Mouse (Mus musculus) embryonic facial prominence, embryonic 15.5 days (tissue): ENCODE data around the gene Adcy5. TPM values are rescaled to one million over a fixed set of nuclear protein-coding genes. Genes with fewer than 3 reads are reported as not detected.

Experiments used
- ATAC-seq: fragments of 200-750 bp; cut with Nextera tagmentation; 2 replicates; pipeline ENCODE4 v1.8.0; 2017; ENCODE audit warnings: low read depth, moderate TSS enrichment; ENCODE audit not compliant: insufficient number of reproducible peaks, low FRiP score, low TSS enrichment
- H3K27ac ChIP-seq: fragments of 300-500 bp; sonication (generic); replicated peaks from 2 replicates; pipeline ENCODE4 v1.5.1; 2015; ENCODE audit warnings: mild to moderate bottlenecking, inconsistent platforms
- H3K27me3 ChIP-seq: fragments of 300-500 bp; sonication (generic); 2 replicates; pipeline ENCODE4 v1.6.1; 2015; ENCODE audit warnings: inconsistent platforms
- H3K36me3 ChIP-seq: fragments of 300-500 bp; sonication (generic); 2 replicates; pipeline ENCODE4 v1.6.1; 2015; ENCODE audit warnings: mild to moderate bottlenecking, inconsistent platforms
- H3K4me1 ChIP-seq: fragments of 300-500 bp; sonication (generic); 2 replicates; pipeline ENCODE4 v1.6.1; 2015; ENCODE audit warnings: inconsistent platforms
- H3K4me2 ChIP-seq: fragments of 300-500 bp; sonication (generic); replicated peaks from 2 replicates; pipeline ENCODE4 v1.6.1; 2015; ENCODE audit warnings: mild to moderate bottlenecking, inconsistent platforms
- H3K4me3 ChIP-seq: fragments of 300-500 bp; sonication (generic); replicated peaks from 2 replicates; pipeline ENCODE4 v1.5.1; 2015; ENCODE audit warnings: mild to moderate bottlenecking, inconsistent platforms
- H3K9ac ChIP-seq: fragments of 300-500 bp; sonication (generic); 2 replicates; pipeline ENCODE4 v1.6.1; 2015; ENCODE audit warnings: inconsistent platforms
- H3K9me3 ChIP-seq: fragments of 300-500 bp; sonication (generic); replicated peaks from 2 replicates; pipeline ENCODE4 v1.6.1; 2016; ENCODE audit warnings: inconsistent platforms
- WGBS: fragments of 180-500 bp; shearing (Covaris S2); methylation state at CpG from one replicate; pipeline ENCODE4 v1.1.7; 2015; 5-methylcytosine and 5-hydroxymethylcytosine counted together
- polyA plus RNA-seq: library from polyadenylated mRNA; unstranded; fragments of >200 nt; fragmentation: Nextera tagmentation; extraction: Ambion mirVana; gene quantifications from 2 replicates; pipeline ENCODE4 v1.2.1, GENCODE M21; 2015

Adcy5 gene
- polyA plus RNA-seq, 1 experiment from 2014 or later: 3.3 TPM

DNA sequence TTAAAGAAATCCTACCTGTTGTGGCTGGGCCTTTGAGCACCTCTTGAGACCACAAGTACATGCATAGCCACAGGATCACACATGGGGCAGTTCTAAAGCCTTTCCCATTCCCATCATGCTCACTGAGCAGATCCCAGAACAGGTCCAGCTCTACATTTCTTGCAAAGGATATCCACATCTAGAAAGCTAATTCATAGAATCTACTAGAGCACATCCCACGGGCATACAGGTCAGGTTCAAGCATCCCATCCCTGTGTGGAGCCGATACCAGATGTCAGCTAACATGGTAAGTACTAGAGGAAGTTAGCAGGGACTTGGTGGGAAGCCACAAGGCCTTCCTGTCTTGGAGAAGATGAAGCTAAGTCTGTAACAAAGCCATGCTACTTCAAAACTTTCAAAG is 152.0 kb downstream of the Adcy5 start:
- H3K27ac ChIP-seq: no peak overlapping the region
- no peak overlapping the region for H3K4me2 ChIP-seq
- H3K4me1 ChIP-seq: no peaks in the 10 kb centered on the region
- no peaks in the 10 kb centered on the region for H3K27me3 ChIP-seq
- no peak overlapping the region for H3K4me3 ChIP-seq
- WGBS: 85% methylated on average over 2 of the region's 2 CpGs
- no peak overlapping the region for H3K9ac ChIP-seq
- H3K9me3 ChIP-seq: no peaks in the 10 kb centered on the region
- ATAC-seq: no peak
- peaks cover 13% of the 10 kb centered on the region; the same call in 1 of the 2 replicates for H3K36me3 ChIP-seq

DNA sequence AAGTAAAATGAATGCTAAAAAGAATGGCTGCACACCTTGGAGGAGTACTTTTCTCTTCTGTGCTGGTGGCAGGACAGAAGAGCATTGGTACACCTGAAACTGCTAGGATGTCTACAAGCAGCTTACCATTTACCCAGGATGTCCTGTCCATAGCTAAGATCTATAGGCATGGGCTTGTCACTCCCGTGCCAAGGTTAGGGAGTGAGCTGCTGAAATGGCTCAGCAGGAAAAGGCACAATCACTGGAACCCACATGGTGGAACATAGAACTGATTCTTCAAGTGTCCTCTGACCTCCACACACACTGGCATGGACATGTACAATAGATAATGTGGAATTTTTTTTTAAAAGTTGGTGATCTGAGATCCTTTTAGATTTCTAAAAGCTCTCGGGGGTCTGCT is 152.7 kb downstream of the Adcy5 start:
- no peaks in the 10 kb centered on the region for H3K9me3 ChIP-seq
- no peak overlapping the region for H3K9ac ChIP-seq
- H3K4me1 ChIP-seq: no peaks in the 10 kb centered on the region
- no peak overlapping the region for H3K4me2 ChIP-seq
- peaks cover 13% of the 10 kb centered on the region; the same call in 1 of the 2 replicates for H3K36me3 ChIP-seq
- 85% methylated on average over 2 of the region's 2 CpGs for WGBS
- no peaks in the 10 kb centered on the region for H3K27me3 ChIP-seq
- H3K4me3 ChIP-seq: no peak overlapping the region
- H3K27ac ChIP-seq: no peak overlapping the region
- ATAC-seq: no peak

DNA sequence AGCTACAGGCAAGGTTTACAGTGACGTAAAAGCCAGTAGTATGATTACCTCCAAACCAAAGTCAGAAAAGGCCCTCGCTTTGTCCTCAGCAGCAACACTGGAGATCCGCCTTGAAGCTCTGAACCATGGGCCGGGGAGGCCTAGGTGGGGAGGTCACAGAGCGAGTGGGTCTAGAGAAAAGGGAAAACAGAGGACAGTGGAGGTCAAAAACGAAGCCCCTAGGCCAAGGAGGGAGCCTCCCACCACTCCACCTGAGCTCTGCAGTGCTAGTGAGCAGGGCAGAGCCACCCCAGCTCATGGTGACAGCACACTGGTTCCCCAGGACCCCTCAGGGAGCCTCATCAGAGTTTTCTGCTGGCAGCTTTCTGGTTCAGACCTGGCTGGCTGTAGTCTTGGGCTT is 153.3 kb downstream of the Adcy5 start:
- Histone ChIP-seq H3K36me3 (peaks cover 10% of the 10 kb centered on the region; the same call in 1 of the 2 replicates), H3K27ac (no peak overlapping the region), H3K9ac (no peak overlapping the region), H3K4me3 (no peak overlapping the region), H3K4me2 (no peak overlapping the region), H3K4me1 (no peaks in the 10 kb centered on the region), H3K9me3 (no peaks in the 10 kb centered on the region), H3K27me3 (no peaks in the 10 kb centered on the region)
- 85% methylated on average over 6 of the region's 6 CpGs for WGBS
- no peak for ATAC-seq

DNA sequence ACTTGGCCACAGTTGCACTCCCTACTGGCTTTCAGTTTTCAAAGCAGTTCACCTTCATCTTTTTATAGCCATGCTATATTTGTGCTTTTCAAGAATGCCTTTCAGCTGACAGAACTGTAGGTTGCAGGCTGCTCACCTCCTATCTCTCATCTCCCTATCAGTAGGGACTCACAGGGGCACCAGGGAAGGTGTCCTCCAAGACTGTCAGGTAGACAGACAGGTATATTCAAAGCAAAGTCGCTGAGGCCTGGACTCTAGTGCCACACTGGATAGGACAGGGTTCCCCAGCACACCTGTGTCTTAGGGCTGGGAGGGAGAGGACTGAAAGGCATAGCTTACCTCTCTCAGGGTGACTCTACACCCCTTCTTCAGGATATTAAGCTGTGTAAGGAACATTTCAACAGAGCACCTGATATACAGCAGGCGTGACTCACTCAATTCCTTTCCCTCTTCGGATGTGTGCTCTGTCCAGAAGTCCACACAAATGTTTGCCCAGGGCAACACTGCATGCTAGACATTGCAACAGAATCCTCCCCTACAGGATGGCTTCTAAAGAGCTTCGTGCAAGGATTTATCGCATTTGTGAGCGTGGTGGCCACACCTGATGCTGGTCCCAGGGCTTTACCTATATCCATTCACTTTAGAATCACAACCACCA is 153.9 kb downstream of the Adcy5 start:
- no peak overlapping the region for H3K27ac ChIP-seq
- no peak overlapping the region for H3K4me3 ChIP-seq
- H3K4me2 ChIP-seq: no peak overlapping the region
- no peaks in the 10 kb centered on the region for H3K27me3 ChIP-seq
- H3K9ac ChIP-seq: no peak overlapping the region
- no peak for ATAC-seq
- WGBS: 90% methylated on average over 6 of the region's 6 CpGs
- peaks cover 7% of the 10 kb centered on the region; the same call in 1 of the 2 replicates for H3K36me3 ChIP-seq
- no peaks in the 10 kb centered on the region for H3K9me3 ChIP-seq
- H3K4me1 ChIP-seq: no peaks in the 10 kb centered on the region

DNA sequence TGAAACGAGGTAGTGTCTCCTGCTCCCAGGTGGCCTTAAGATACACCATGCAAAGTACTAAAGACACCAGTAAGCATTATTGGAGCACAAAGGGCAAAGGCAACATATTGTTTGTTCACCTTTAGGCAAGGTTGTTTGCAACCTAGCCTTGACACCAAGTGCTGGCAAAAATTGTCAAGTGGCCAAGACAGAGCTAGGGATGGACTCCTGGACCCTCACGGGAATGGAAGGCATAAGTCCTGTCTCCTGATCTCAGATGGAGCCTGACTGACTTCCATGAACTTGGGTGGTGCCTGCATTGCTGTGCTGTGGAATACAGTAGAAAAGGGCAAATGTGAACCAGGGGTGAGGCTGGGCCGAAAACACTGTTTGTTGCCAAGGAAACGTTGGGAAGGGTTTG is 155.0 kb downstream of the Adcy5 start:
- Histone ChIP-seq H3K36me3 (0 out of 2 replicates have a peak, but pooled peaks cover 7% of the 10 kb centered on the region), H3K27ac (no peak overlapping the region), H3K9ac (no peak overlapping the region), H3K4me3 (no peak overlapping the region), H3K27me3 (no peaks in the 10 kb centered on the region), H3K9me3 (no peaks in the 10 kb centered on the region), H3K4me1 (no peaks in the 10 kb centered on the region), H3K4me2 (no peak overlapping the region)
- ATAC-seq: no peak
- 82% methylated on average over 4 of the region's 4 CpGs for WGBS

DNA sequence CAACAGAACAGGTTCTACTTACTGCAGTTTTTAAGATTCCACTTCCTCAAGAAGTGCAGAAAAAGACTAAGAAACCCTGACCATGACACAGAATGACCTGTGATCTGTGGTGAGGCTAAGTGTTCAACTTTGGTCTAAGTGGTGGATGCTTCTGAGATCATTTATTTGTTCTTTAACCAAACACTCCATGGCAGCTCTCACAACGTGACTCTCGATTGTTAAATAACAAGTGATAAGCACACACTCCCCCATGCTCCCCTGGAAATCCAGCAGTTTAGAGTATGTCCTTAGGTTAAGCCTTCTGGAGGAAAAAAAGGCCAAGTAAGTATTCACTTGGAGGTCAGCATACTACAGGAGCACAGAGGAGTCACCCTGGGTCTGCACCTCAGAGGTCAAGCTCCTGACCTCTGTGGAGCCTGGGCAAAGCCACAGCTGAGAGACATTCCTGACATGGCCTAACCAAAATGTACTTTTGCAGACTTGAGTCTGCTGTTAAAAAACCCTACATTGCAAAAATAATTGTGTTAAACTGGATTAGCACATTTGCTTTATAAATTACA is 156.0 kb downstream of the Adcy5 start:
- H3K36me3 ChIP-seq: 0 out of 2 replicates have a peak, but pooled peaks cover 7% of the 10 kb centered on the region
- no peak overlapping the region for H3K9ac ChIP-seq
- H3K27me3 ChIP-seq: no peaks in the 10 kb centered on the region
- H3K4me1 ChIP-seq: no peaks in the 10 kb centered on the region
- WGBS: 57% methylated on average over 2 of the region's 2 CpGs
- no peak for ATAC-seq
- no peak overlapping the region for H3K27ac ChIP-seq
- no peak overlapping the region for H3K4me3 ChIP-seq
- H3K4me2 ChIP-seq: no peak overlapping the region
- no peaks in the 10 kb centered on the region for H3K9me3 ChIP-seq

DNA sequence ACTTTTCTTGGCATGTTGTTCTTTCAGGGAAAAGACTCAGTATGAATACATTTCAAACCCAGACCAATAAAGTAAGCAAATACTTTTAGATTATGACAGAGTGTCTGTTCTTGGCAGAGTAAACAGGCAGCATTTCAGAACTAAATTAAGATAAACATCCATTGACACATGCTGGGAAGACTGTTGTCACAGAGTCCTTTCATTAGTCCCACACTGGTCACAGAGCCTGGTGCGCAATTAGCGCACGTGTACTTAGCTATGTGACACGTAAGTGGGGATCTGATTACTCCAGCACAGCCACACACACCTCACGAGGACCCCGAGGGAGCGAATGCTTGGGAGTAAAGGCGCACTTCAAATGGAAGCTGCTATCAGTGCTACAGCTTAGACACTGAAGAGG is 156.9 kb downstream of the Adcy5 start:
- H3K9me3 ChIP-seq: no peaks in the 10 kb centered on the region
- H3K9ac ChIP-seq: no peak overlapping the region
- no peaks in the 10 kb centered on the region for H3K4me1 ChIP-seq
- WGBS: 57% methylated on average over 8 of the region's 8 CpGs
- 0 out of 2 replicates have a peak, but pooled peaks cover 7% of the 10 kb centered on the region for H3K36me3 ChIP-seq
- no peaks in the 10 kb centered on the region for H3K27me3 ChIP-seq
- H3K4me2 ChIP-seq: no peak overlapping the region
- no peak overlapping the region for H3K27ac ChIP-seq
- no peak for ATAC-seq
- H3K4me3 ChIP-seq: no peak overlapping the region

DNA sequence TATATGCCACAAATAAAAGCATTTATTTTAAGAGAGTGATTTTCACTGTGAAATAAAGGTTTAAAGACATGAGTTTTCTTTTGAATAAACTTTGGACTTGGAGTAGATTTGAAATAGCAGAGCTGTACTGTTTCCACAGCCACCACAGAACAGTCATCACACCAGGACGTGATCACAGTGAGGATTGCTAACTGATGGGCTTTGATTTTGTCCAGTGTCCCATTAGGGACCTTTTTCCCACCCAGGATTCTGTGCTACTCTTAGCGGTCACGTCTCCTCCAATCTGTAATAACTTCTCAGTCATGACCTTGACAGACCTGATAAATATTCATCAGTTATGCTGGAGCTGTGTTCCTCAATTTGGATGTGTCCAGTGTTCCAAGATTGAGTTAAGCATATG is 160.8 kb downstream of the Adcy5 start:
- H3K4me2 ChIP-seq: no peak overlapping the region
- H3K9me3 ChIP-seq: no peaks in the 10 kb centered on the region
- H3K4me3 ChIP-seq: no peak overlapping the region
- ATAC-seq: no peak
- no peaks in the 10 kb centered on the region for H3K4me1 ChIP-seq
- no peak overlapping the region for H3K27ac ChIP-seq
- no peak overlapping the region for H3K9ac ChIP-seq
- 83% methylated on average over 3 of the region's 3 CpGs for WGBS
- H3K36me3 ChIP-seq: 0 out of 2 replicates have a peak, but pooled peaks cover 7% of the 10 kb centered on the region
- no peaks in the 10 kb centered on the region for H3K27me3 ChIP-seq

DNA sequence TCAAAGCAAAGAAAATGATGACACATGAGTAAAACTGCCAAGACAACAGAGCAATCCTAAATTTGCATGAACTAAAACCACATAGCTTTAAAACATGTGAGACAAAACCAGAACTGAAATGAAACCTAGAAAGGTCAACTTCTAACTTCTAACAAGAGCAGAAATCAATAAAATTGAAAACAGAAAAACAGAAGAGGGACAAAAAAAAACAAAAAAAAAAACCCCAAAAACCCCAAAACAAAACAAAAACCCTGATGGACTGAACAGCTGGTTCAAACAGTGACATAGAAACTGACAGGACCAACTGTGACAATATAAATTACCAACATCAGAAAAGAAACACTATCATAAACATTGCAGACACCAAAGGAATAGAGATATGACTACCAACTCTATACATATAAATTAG is 162.2 kb downstream of the Adcy5 start:
- H3K9me3 ChIP-seq: no peaks in the 10 kb centered on the region
- no peak overlapping the region for H3K9ac ChIP-seq
- H3K27ac ChIP-seq: no peak overlapping the region
- H3K4me2 ChIP-seq: no peak overlapping the region
- no peak overlapping the region for H3K4me3 ChIP-seq
- H3K27me3 ChIP-seq: no peaks in the 10 kb centered on the region
- 0 out of 2 replicates have a peak, but pooled peaks cover 7% of the 10 kb centered on the region for H3K36me3 ChIP-seq
- ATAC-seq: no peak
- no peaks in the 10 kb centered on the region for H3K4me1 ChIP-seq

DNA sequence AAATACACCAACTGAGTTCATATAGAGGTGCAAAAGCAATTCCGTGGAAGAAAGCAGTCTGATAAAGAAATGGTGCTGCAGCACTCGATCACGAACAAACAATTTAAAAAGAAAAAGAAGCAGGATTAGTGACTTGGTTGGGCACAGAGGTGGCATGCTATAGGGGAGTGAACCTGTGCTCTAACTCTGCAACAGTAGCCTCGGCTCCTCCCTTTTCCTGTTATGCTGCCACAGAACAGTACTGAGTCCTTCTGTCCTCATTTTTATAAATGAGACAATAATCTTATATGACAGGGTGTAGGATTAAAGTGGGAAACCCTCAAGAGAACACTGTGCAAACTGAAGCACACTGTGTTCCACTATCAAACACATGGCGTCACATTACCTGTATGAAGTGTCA is 162.8 kb downstream of the Adcy5 start:
- H3K9me3 ChIP-seq: no peaks in the 10 kb centered on the region
- no peak for ATAC-seq
- H3K4me2 ChIP-seq: no peak overlapping the region
- H3K36me3 ChIP-seq: 0 out of 2 replicates have a peak, but pooled peaks cover 7% of the 10 kb centered on the region
- WGBS: 73% methylated on average over 5 of the region's 5 CpGs
- H3K4me1 ChIP-seq: no peaks in the 10 kb centered on the region
- H3K9ac ChIP-seq: no peak overlapping the region
- H3K27me3 ChIP-seq: no peaks in the 10 kb centered on the region
- H3K4me3 ChIP-seq: no peak overlapping the region
- no peak overlapping the region for H3K27ac ChIP-seq

DNA sequence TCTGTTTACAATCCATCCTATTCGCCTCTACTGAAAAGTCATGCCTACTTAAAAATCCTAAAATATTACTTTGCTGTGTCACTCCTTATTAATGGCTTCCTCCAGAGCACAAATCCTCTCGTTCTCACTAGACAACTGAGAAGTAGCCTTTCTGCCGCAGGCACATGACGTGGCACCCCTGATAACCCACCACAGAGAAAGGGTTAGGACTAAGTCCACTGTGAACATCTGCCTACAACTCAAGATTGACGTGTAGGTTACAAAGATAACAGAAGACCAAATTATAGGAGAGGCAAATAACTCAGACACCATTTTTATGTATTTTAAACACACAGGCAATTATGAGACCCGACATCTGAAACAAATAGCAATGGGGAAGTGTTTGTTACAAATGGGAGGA is 163.7 kb downstream of the Adcy5 start:
- no peak overlapping the region for H3K4me3 ChIP-seq

DNA sequence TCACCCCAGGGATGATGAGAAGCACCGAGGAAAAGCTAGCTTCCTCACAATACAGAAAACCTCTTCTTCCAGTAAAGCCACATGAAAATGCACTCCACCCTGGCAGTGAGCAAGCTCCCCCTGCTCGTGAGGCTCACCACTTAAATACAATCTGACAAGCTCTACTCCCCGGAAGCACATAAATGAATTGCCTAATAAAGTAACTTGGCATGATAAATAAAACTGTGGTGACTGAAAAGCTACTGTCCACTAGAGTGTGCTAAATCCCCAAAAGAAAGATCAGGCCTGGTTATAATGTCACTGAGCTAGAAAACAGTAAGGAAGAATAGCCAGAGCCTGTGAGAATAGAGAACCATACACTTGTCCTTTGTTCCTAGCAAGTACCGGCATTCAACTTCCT is 164.7 kb downstream of the Adcy5 start:
- H3K9me3 ChIP-seq: no peaks in the 10 kb centered on the region
- no peaks in the 10 kb centered on the region for H3K27me3 ChIP-seq
- 27% methylated on average over 4 of the region's 4 CpGs for WGBS
- no peaks in the 10 kb centered on the region for H3K4me1 ChIP-seq
- H3K4me3 ChIP-seq: no peak overlapping the region
- no peak for ATAC-seq
- H3K4me2 ChIP-seq: no peak overlapping the region
- H3K36me3 ChIP-seq: no peaks in the 10 kb centered on the region
- no peak overlapping the region for H3K9ac ChIP-seq
- no peak overlapping the region for H3K27ac ChIP-seq

More for the DNA sequence above, 163.7 kb downstream of the Adcy5 start:
- Histone ChIP-seq H3K4me1 (no peaks in the 10 kb centered on the region), H3K9me3 (no peaks in the 10 kb centered on the region), H3K27ac (no peak overlapping the region), H3K9ac (no peak overlapping the region), H3K4me2 (no peak overlapping the region), H3K36me3 (0 out of 2 replicates have a peak, but pooled peaks cover 6% of the 10 kb centered on the region), H3K27me3 (no peaks in the 10 kb centered on the region)
- 78% methylated on average over 6 of the region's 6 CpGs for WGBS
- no peak for ATAC-seq
